Mouse (Mus musculus): ENCODE measurements around the gene Rin2.

DNA sequence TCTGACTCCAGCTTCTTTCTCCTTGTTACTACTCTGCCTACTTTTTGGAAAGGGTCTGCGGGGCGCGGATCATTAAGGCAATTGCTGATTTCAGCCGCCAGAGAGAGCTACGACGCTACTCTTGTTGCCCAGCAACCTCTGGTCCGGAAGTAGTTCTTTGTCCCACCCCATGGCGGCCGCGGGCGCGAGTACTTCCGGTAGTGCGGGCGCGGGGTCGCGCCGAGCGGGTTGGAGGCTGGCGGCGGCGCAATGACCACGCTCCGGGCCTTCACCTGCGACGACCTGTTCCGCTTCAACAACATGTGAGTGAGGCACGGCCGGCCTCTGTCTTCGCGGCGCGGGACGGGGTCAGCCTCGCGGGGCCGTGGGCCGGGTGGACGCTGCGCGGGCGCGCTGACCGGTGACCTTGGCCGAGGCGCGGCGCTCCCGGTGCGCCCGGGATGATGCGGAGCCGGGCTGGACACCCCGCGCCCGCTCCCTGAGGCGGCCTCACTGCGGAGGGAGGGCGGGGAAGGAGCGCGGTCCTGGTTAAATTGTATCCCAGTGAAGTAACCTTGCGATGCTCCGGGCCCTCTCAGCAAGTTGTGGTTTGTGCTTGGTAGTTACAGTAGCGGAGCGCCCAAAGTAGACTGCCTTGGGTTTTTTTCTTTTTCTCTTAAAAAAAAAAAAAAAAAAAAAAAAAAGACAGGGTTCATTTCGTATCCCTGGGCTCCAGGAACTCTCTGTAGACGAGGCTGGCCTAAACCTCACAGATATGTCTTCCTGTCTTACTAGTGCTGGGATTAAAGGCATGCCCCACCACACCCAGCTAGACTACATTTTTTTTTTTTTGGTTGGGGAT, 228.3 kb downstream of the Rin2 start:
- TF ChIP-seq CTCF (IDR thresholded peaks at IDR 0.05; ENCODE audit: extremely low read depth, insufficient read length, insufficient replicate concordance, low read depth, low read length) (peak; percentile 61; the same call in 1 of the 2 replicates), POLR2A (IDR thresholded peaks at IDR 0.05; ENCODE audit: low read depth, low read length) (peak; percentile 70)

Data from small intestine, adult 2 months (tissue).